Mouse (Mus musculus): ENCODE results near the gene Rac3. TPM values are rescaled to one million over a fixed set of nuclear protein-coding genes. Genes with fewer than 3 reads are reported as not detected.
"Not testable (repeated sequence)": the region's sequence is repeated elsewhere in the genome, so short reads cannot be mapped to it uniquely, and the experiment has no call there.

Gene Rac3
- polyA plus RNA-seq, 1 experiment from 2014 or later = 28.8 TPM

- no peaks in the 10 kb centered on the region for H3K27me3 ChIP-seq (ENCODE audit: low read depth, poor library complexity, severe bottlenecking)
- no peak overlapping the region for H3K27ac ChIP-seq
- no peak for DNase-seq (ENCODE audit: low spot score)
- 77% methylated on average over 7 of the region's 7 CpGs for WGBS
- H3K36me3 ChIP-seq = no peaks in the 10 kb centered on the region
- H3K4me3 ChIP-seq = no peak overlapping the region
- H3K4me1 ChIP-seq = peaks cover 17% of the 10 kb centered on the region
- H3K9me3 ChIP-seq (replicated peaks) = no peaks in the 10 kb centered on the region
These were observed 22.9 kb downstream of the Rac3 start for GRCm38 (mm10) chr11:120744121-120744701.

- Histone ChIP-seq H3K36me3 (no peaks in the 10 kb centered on the region), H3K9me3 (replicated peaks) (no peaks in the 10 kb centered on the region), H3K27me3 (ENCODE audit: low read depth, poor library complexity, severe bottlenecking) (no peaks in the 10 kb centered on the region), H3K4me1 (peaks cover 17% of the 10 kb centered on the region), H3K4me3 (no peak overlapping the region), H3K27ac (no peak overlapping the region)
- DNase-seq (ENCODE audit: low spot score) = no peak
- WGBS = 54% methylated on average over 4 of the region's 4 CpGs
These were observed 26.7 kb downstream of the Rac3 start for GRCm38 (mm10) chr11:120747974-120748373.

DNA sequence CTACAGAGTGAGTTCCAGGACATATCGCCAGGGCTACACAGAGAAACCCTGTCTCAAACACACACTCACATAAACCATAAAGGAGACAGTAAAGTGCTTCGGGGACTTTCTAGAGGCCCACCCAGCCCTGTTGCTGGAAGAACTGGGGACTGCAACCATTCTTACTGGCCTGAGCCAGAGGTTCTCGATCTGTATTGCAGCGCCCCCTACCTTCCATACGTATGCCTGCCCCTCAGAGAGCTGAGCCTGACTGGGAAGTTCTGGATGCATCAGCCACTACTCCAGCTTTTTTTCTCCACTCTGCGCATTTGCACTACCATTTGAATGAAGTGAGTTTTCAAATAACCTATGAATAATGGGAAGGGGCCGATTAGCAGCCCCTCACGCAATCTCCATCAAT lies 28.2 kb downstream of the Rac3 start:
- no peak for DNase-seq (ENCODE audit: low spot score)
- peaks cover 17% of the 10 kb centered on the region for H3K4me1 ChIP-seq
- no peaks in the 10 kb centered on the region for H3K36me3 ChIP-seq
- H3K4me3 ChIP-seq = no peak overlapping the region
- H3K9me3 ChIP-seq (replicated peaks) = no peaks in the 10 kb centered on the region
- H3K27ac ChIP-seq = no peak overlapping the region
- 65% methylated on average over 8 of the region's 8 CpGs for WGBS
- H3K27me3 ChIP-seq (ENCODE audit: low read depth, poor library complexity, severe bottlenecking) = no peaks in the 10 kb centered on the region

GRCm38 (mm10) chr11:120751606-120752005 lies 30.3 kb downstream of the Rac3 start:
- Histone ChIP-seq H3K4me1 (peaks cover 17% of the 10 kb centered on the region), H3K4me3 (no peak overlapping the region), H3K27me3 (ENCODE audit: low read depth, poor library complexity, severe bottlenecking) (no peaks in the 10 kb centered on the region), H3K27ac (no peak overlapping the region), H3K9me3 (replicated peaks) (no peaks in the 10 kb centered on the region), H3K36me3 (no peaks in the 10 kb centered on the region)
- 83% methylated on average over 4 of the region's 4 CpGs for WGBS
- DNase-seq (ENCODE audit: low spot score) = no peak

GRCm38 (mm10) chr11:120760236-120760635 lies 39.0 kb downstream of the Rac3 start:
- DNase-seq (ENCODE audit: low spot score) = no peak
- no peaks in the 10 kb centered on the region for H3K36me3 ChIP-seq
- H3K4me1 ChIP-seq = 0 out of 2 replicates have a peak, but pooled peaks cover 5% of the 10 kb centered on the region
- peaks cover 26% of the 10 kb centered on the region for H3K27me3 ChIP-seq (ENCODE audit: low read depth, poor library complexity, severe bottlenecking)
- no peak overlapping the region for H3K4me3 ChIP-seq
- 90% methylated on average over 9 of the region's 9 CpGs for WGBS
- H3K27ac ChIP-seq = no peak overlapping the region
- H3K9me3 ChIP-seq (replicated peaks) = peaks cover 8% of the 10 kb centered on the region; the same call in 1 of the 2 replicates

DNA sequence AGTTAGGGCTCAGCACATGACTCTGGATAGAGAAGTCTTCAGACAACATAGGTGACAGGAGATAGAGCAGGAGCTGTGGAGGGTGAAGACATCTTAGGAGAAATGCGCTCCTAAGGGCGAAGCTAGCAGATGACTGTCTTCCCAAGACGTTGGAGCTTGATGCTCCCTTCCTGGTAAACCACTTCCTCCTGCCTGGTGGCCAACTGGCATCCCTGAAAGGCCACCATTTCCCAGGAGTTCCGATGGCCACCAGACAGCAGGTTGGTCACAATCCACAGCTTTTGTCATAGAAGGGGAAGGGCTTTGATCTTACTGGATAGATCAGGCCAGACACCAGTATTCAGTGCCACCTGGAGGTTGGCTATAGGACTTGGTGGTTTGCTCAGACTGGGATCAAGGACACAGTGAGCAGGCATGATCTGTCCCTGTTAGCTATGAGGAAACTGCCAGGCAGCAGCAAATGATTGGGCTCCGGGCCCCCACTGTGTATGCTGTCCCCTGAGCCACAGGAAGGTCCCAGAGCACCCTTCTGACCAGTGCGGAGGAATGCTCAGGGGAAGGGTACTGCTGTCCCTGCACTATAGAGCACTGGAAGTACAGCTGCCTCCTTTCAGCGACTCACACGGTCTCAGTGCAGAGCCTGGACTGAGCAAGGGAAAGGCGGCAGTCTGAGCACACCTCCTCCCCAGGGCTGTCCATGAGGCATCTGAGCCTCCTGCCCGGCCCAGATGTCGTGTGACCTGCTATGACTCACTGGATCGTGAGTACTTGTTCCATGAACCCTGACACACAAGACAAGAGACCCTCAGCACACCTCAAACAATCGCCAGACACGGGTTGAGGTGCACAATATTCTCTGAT lies 40.8 kb downstream of the Rac3 start:
- no peak for DNase-seq (ENCODE audit: low spot score)
- H3K27ac ChIP-seq = peak overlapping the region; percentile 9; the same call in 1 of the 2 replicates
- H3K9me3 ChIP-seq (replicated peaks) = peaks cover 8% of the 10 kb centered on the region; the same call in 1 of the 2 replicates
- 0 out of 2 replicates have a peak, but pooled peaks cover 5% of the 10 kb centered on the region for H3K4me1 ChIP-seq
- H3K27me3 ChIP-seq (ENCODE audit: low read depth, poor library complexity, severe bottlenecking) = peaks cover 32% of the 10 kb centered on the region
- H3K4me3 ChIP-seq = no peak overlapping the region
- WGBS = 76% methylated on average over 14 of the region's 14 CpGs
- H3K36me3 ChIP-seq = no peaks in the 10 kb centered on the region

GRCm38 (mm10) chr11:120762672-120763041 lies 41.4 kb downstream of the Rac3 start, which contains the start of gene Hmga1b:
Gene Hmga1b (plus strand): TSS chr11:120762794.
- Histone ChIP-seq H3K27ac (peak within 1 kb of the TSS; percentile 9; the same call in 1 of the 2 replicates), H3K27me3 (ENCODE audit: low read depth, poor library complexity, severe bottlenecking) (peaks cover 32% of the 10 kb centered on the region)
- H3K4me1 ChIP-seq; DNase-seq (ENCODE audit: low spot score); H3K36me3 ChIP-seq; H3K4me3 ChIP-seq; H3K9me3 ChIP-seq (replicated peaks): not testable (repeated sequence)
- WGBS = 20% methylated on average over 14 of the region's 14 CpGs

GRCm38 (mm10) chr11:120763121-120763999 lies 42.1 kb downstream of the Rac3 start:
- not testable (repeated sequence) for DNase-seq (ENCODE audit: low spot score); H3K27ac ChIP-seq; H3K9me3 ChIP-seq (replicated peaks); H3K4me1 ChIP-seq; H3K4me3 ChIP-seq; H3K36me3 ChIP-seq
- 14% methylated on average over 7 of the region's 23 CpGs for WGBS
- peaks cover 32% of the 10 kb centered on the region for H3K27me3 ChIP-seq (ENCODE audit: low read depth, poor library complexity, severe bottlenecking)

DNA sequence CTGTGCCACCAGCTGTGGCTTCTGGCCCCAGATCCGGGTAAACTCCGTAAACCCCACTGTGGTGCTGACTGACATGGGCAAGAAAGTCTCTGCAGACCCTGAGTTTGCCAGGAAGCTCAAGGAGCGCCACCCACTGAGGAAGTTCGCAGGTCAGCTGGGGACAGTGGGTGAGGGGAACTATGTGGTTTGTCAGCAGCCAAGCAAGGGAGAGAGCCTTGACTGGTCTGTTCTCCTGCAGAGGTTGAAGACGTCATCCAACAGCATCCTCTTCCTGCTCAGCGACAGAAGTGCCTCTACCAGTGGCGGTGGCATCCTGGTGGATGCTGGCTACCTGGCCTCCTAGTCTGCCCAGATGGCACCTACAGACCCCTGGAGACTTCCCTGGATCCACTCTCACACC lies 45.8 kb downstream of the Rac3 start:
- H3K4me1 ChIP-seq; H3K4me3 ChIP-seq; DNase-seq (ENCODE audit: low spot score); H3K9me3 ChIP-seq (replicated peaks); H3K36me3 ChIP-seq; H3K27ac ChIP-seq: not testable (repeated sequence)
- WGBS = 75% methylated on average over 5 of the region's 7 CpGs
- peaks cover 23% of the 10 kb centered on the region for H3K27me3 ChIP-seq (ENCODE audit: low read depth, poor library complexity, severe bottlenecking)

GRCm38 (mm10) chr11:120768206-120768605 lies 46.9 kb downstream of the Rac3 start:
- H3K27ac ChIP-seq = no peak overlapping the region
- H3K4me3 ChIP-seq = no peak overlapping the region
- no peaks in the 10 kb centered on the region for H3K9me3 ChIP-seq (replicated peaks)
- no peaks in the 10 kb centered on the region for H3K4me1 ChIP-seq
- peaks cover 13% of the 10 kb centered on the region; the same call in 1 of the 2 replicates for H3K27me3 ChIP-seq (ENCODE audit: low read depth, poor library complexity, severe bottlenecking)
- DNase-seq (ENCODE audit: low spot score) = no peak
- 80% methylated on average over 1 of the region's 1 CpGs for WGBS
- no peaks in the 10 kb centered on the region for H3K36me3 ChIP-seq

DNA sequence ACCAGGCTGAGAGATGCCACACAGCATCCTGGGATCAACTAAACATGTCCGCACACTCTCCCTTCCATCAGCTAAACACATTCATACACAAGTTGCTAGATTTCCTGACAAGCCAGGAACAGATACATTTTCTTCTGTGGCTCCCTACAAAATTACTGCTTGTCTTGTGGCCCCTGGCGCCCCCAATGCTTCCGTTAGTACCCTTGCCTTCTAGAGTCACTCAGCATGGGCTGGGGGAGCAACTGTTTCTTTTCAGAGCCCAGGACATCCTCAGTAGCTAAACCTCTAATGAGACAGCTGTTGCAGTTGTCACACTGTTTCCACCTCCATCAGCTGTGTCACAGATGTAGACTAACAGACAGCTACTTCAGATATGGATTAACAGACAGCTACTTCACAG lies 51.5 kb downstream of the Rac3 start:
- Histone ChIP-seq H3K4me3 (no peak overlapping the region), H3K27me3 (ENCODE audit: low read depth, poor library complexity, severe bottlenecking) (no peaks in the 10 kb centered on the region), H3K27ac (no peak overlapping the region), H3K9me3 (replicated peaks) (no peaks in the 10 kb centered on the region), H3K36me3 (no peaks in the 10 kb centered on the region), H3K4me1 (peaks cover 7% of the 10 kb centered on the region)
- 78% methylated on average over 3 of the region's 3 CpGs for WGBS
- DNase-seq (ENCODE audit: low spot score) = no peak
